Mouse (Mus musculus): ENCODE data around the gene Slc26a10. TPM values are rescaled to one million over a fixed set of nuclear protein-coding genes. Genes with fewer than 3 reads are reported as not detected.

Gene Slc26a10
- 0.96 and 2.6 TPM in 2 replicates for polyA plus RNA-seq (2012; rRNA removed)

DNA sequence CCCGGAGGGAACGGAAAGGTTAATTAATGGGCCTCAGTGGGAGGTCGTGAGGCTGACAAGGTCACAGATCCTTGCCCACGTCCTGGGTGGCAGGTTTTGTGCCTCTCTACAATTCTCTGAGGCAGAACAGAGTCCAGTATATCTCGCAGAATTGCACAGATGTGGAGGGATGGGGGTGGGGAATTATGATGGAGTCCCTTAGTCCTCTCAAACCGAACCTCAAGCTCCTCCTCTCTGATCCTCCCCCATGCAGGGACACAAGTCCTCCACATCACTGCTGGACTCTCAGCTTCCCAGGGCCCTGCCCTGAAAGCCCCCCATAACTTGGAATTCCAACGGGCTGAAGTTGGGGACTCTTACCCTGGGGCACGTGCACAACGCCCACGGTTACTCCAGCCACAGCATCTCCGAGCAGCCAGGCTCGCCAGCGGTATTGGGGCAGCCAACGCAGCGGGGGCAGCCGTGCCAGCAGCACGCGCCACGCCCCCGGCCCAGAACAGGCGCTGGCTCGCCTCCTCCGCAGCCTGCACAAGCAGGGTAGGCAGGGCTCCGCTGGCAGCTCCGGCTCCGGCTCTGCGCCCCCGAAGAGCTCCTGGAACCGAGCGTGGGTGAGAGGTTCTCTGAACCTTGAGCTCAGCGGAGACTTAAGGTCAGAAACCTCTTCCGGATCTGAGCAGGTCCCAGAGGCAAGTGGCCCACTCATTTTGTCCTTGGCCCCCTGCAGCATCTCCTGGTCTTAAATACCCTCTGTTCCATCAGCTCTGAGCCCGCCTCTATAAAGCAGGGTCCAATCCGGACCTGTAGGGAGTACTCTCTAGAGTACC lies at the start of gene Slc26a10:
Gene Slc26a10 (minus strand): TSS at position 775 of the 824 bp plus-strand sequence.

DNA sequence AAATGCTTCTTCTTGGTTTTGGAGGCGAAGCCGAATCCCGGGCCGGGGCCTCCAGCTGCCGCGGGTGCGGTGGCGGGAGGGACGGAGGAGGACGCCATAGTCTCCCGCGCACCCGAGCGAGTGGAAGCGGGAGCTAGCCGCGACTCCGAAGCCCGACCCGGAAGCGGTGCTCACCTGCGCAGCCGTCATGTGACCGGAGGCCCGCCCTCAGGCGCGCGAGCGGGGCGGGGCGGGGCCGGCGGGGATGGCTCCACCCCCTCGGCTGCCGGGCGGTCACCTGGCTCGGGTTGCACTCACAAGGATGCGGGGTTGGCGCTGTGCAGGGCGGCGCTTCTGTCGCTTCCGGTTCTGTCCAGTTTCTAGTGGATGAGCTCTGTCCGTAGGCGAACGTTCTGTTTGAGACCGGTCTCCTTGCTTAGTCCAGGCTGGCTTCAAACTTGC lies 31.0 kb upstream of the Slc26a10 start, which contains the start of gene Pip4k2c:
Gene Pip4k2c (minus strand): TSS at position 172 of the 441 bp plus-strand sequence.

GRCm38 (mm10) chr10:127195328-127196129 lies 15.1 kb upstream of the Slc26a10 start, which contains the start of gene Dtx3:
Gene Dtx3 (minus strand): TSS chr10:127195728.

GRCm38 (mm10) chr10:127189651-127190381 lies 9.4 kb upstream of the Slc26a10 start, which contains the start of gene Arhgef25:
Gene Arhgef25 (minus strand): TSS chr10:127190083.

GRCm38 (mm10) chr10:127164631-127165353 lies 15.7 kb downstream of the Slc26a10 start, which contains the start of gene B4galnt1:
Gene B4galnt1 (plus strand): TSS chr10:127165225.

Other genes with a start within 250 kb of the Slc26a10 start
- gene Ctdsp2, start 201.9 kb downstream of the Slc26a10 start, polyA plus RNA-seq (2012; rRNA removed): 41.0 and 43.8 TPM in 2 replicates
- 17.5 and 21.4 TPM in 2 replicates for gene Avil, start 179.9 kb downstream of the Slc26a10 start, polyA plus RNA-seq (2012; rRNA removed)
- gene Tsfm, start 149.8 kb downstream of the Slc26a10 start, polyA plus RNA-seq (2012; rRNA removed): 21.3 and 39.8 TPM in 2 replicates
- gene Mettl1, start 139.2 kb downstream of the Slc26a10 start, polyA plus RNA-seq (2012; rRNA removed): 9.2 and 10.7 TPM in 2 replicates
- gene Eef1akmt3, start 139.1 kb downstream of the Slc26a10 start, polyA plus RNA-seq (2012; rRNA removed): 1.1 and 1.4 TPM in 2 replicates
- gene Cyp27b1, start 132.4 kb downstream of the Slc26a10 start, polyA plus RNA-seq (2012; rRNA removed): 0.66 and 1.2 TPM in 2 replicates
- 5.7 and 8.0 TPM in 2 replicates for gene March9, start 120.5 kb downstream of the Slc26a10 start, polyA plus RNA-seq (2012; rRNA removed)
- 47.5 and 59.4 TPM in 2 replicates for gene Cdk4, start 117.1 kb downstream of the Slc26a10 start, polyA plus RNA-seq (2012; rRNA removed)
- gene Tspan31, start 110.4 kb downstream of the Slc26a10 start, polyA plus RNA-seq (2012; rRNA removed): 22.0 and 25.4 TPM in 2 replicates
- gene Agap2, start 105.4 kb downstream of the Slc26a10 start, polyA plus RNA-seq (2012; rRNA removed): 2.3 and 3.5 TPM in 2 replicates
- gene Os9, start 59.5 kb downstream of the Slc26a10 start, polyA plus RNA-seq (2012; rRNA removed): 44.9 and 55.6 TPM in 2 replicates
- 169 and 171 TPM in 2 replicates for gene B4galnt1, start 15.4 kb downstream of the Slc26a10 start, polyA plus RNA-seq (2012; rRNA removed)
- gene Arhgef25, start 9.4 kb upstream of the Slc26a10 start, polyA plus RNA-seq (2012; rRNA removed): 25.7 and 29.5 TPM in 2 replicates
- gene Dtx3, start 15.1 kb upstream of the Slc26a10 start, polyA plus RNA-seq (2012; rRNA removed): 49.2 and 63.1 TPM in 2 replicates
- gene Pip4k2c, start 30.9 kb upstream of the Slc26a10 start, polyA plus RNA-seq (2012; rRNA removed): 16.3 and 17.7 TPM in 2 replicates
- gene Kif5a, start 82.7 kb upstream of the Slc26a10 start, polyA plus RNA-seq (2012; rRNA removed): 1.4 and 3.6 TPM in 2 replicates
- gene Dctn2, start 85.7 kb upstream of the Slc26a10 start, polyA plus RNA-seq (2012; rRNA removed): 108 and 112 TPM in 2 replicates
- gene Mbd6, start 108.4 kb upstream of the Slc26a10 start, polyA plus RNA-seq (2012; rRNA removed): 35.2 and 37.4 TPM in 2 replicates
- 31.8 and 34.2 TPM in 2 replicates for gene Mars, start 131.1 kb upstream of the Slc26a10 start, polyA plus RNA-seq (2012; rRNA removed)
- gene Arhgap9, start 141.3 kb upstream of the Slc26a10 start, polyA plus RNA-seq (2012; rRNA removed): 1.1 and 2.8 TPM in 2 replicates
- 5.7 and 9.6 TPM in 2 replicates for gene Gli1, start 161.3 kb upstream of the Slc26a10 start, polyA plus RNA-seq (2012; rRNA removed)
- gene Inhbe, start 173.8 kb upstream of the Slc26a10 start, polyA plus RNA-seq (2012; rRNA removed): not detected in 2 replicates
- gene Inhbc, start 189.8 kb upstream of the Slc26a10 start, polyA plus RNA-seq (2012; rRNA removed): 0.09 and 0.10 TPM in 2 replicates
- gene R3hdm2, start 199.7 kb upstream of the Slc26a10 start, polyA plus RNA-seq (2012; rRNA removed): 64.7 and 74.9 TPM in 2 replicates

Measured in stomach, adult 2 months (tissue).